Mouse (Mus musculus) B cell, adult 62 days (primary cell): ENCODE results near the gene Pdyn. TPM values are rescaled to one million over a fixed set of nuclear protein-coding genes. Genes with fewer than 3 reads are reported as not detected.

Experiments used
- total RNA-seq: library from RNA; stranded (reverse); gene quantifications from 4 replicates; pipeline ENCODE4 v1.2.4, GENCODE M21; 2023

Pdyn gene
- not detected in 4 replicates for total RNA-seq

GRCm38 (mm10) chr2:129699484-129700158, at the start of gene Pdyn:
Gene Pdyn, minus strand, starts transcription at chr2:129699844.

Other genes with a start within 250 kb of the Pdyn start
- gene F830045P16Rik, start 163.2 kb downstream of the Pdyn start, total RNA-seq, result not detected in 4 replicates
- 8.4 to 14.3 TPM (median 11.7 TPM) in 4 replicates for gene Sirpa, start 107.0 kb downstream of the Pdyn start, total RNA-seq
- 15.8 to 19.7 TPM (median 18.7 TPM) in 4 replicates for gene Stk35, start 100.7 kb upstream of the Pdyn start, total RNA-seq